Mouse (Mus musculus) ES-E14 (cell line): ENCODE results near the gene Olfr38. TPM values are rescaled to one million over a fixed set of nuclear protein-coding genes. Genes with fewer than 3 reads are reported as not detected.

Source experiments
- DNase-seq: peaks from one replicate; pipeline ENCODE4 v3.0.0-alpha.2; 2013; ENCODE audit warnings: low read depth, low spot score
- H3K27ac ChIP-seq: 2 replicates; pipeline ENCODE4 v1.5.1; 2012; ENCODE audit warnings: low read depth, mild to moderate bottlenecking, low read length, moderate library complexity, mixed read lengths; ENCODE audit not compliant: poor library complexity, insufficient read depth, severe bottlenecking
- H3K36me3 ChIP-seq: 2 replicates; pipeline ENCODE4 v1.6.1; 2012; ENCODE audit warnings: mild to moderate bottlenecking, low read length, moderate library complexity, mixed read lengths; ENCODE audit not compliant: control insufficient read depth, poor library complexity, insufficient read depth, severe bottlenecking
- H3K4me1 ChIP-seq, 2 experiments: fragments of 150-350 bp in 1 of 2; sonication (generic) in 1 of 2; 2 replicates each; pipeline ENCODE4 v1.6.1; 2012; ENCODE audit warnings: low read length in 2 of 2, mild to moderate bottlenecking in 1 of 2, mixed read lengths in 1 of 2; ENCODE audit not compliant: control insufficient read depth in 2 of 2, insufficient read depth in 2 of 2, poor library complexity in 1 of 2
- H3K4me3 ChIP-seq, 2 experiments: fragments of 150-350 bp in 1 of 2; sonication (generic) in 1 of 2; 2 replicates each; pipeline ENCODE4 v1.5.1; 2012; ENCODE audit warnings: low read length in 2 of 2, low read depth in 1 of 2, mild to moderate bottlenecking in 1 of 2, mixed read lengths in 1 of 2; ENCODE audit not compliant: insufficient read depth in 1 of 2, poor library complexity in 1 of 2, severe bottlenecking in 1 of 2
- H3K9ac ChIP-seq: 2 replicates; pipeline ENCODE4 v1.6.1; 2012; ENCODE audit warnings: low read depth, mild to moderate bottlenecking, low read length, mixed read lengths; ENCODE audit not compliant: poor library complexity, insufficient read depth, severe bottlenecking
- H3K9me3 ChIP-seq: fragments of 150-350 bp; sonication (generic); 2 replicates; pipeline ENCODE4 v1.6.1; 2012; ENCODE audit warnings: low read depth, mild to moderate bottlenecking, low read length; ENCODE audit not compliant: control insufficient read depth, insufficient read depth
- CHD2 ChIP-seq: IDR thresholded peaks from 2 replicates; pipeline ENCODE4 v1.6.1; 2014; ENCODE audit warnings: mild to moderate bottlenecking, low read depth, low read length, inconsistent platforms
- HCFC1 ChIP-seq: IDR thresholded peaks from 2 replicates; pipeline ENCODE4 v1.6.1; 2012; ENCODE audit warnings: low read length, inconsistent platforms, borderline replicate concordance; ENCODE audit not compliant: insufficient read depth
- MAFK ChIP-seq: IDR thresholded peaks from 2 replicates; pipeline ENCODE4 v1.6.1; 2014; ENCODE audit warnings: mild to moderate bottlenecking, low read depth, low read length, inconsistent platforms; ENCODE audit not compliant: insufficient read depth
- ZC3H11A ChIP-seq: IDR thresholded peaks from 2 replicates; pipeline ENCODE4 v1.6.1; 2012; ENCODE audit warnings: low read depth, mild to moderate bottlenecking, inconsistent platforms, low read length, borderline replicate concordance
- ZNF384 ChIP-seq: IDR thresholded peaks from 2 replicates; pipeline ENCODE4 v1.6.1; 2012; ENCODE audit warnings: low read depth, low read length, inconsistent platforms
- in situ Hi-C, 2 experiments: fragments of 600-800 bp; cut with MboI; formaldehyde crosslinking; loops; one replicate each; pipeline ENCODE4 v1.15.1; 2025; ENCODE audit warnings: low sequenced_read_pairs in 2 of 2, inconsistent platforms in 1 of 2; ENCODE audit not compliant: unreplicated experiment in 2 of 2
- total RNA-seq: library from RNA; depleted of rRNA; stranded (reverse); fragments of 300-350 nt; gene quantifications from 2 replicates; pipeline ENCODE4 v1.2.3, GENCODE M21; 2012; rRNA removed

Olfr38 gene
- total RNA-seq, result not detected in 2 replicates

- in situ Hi-C loops, result no loop called here
- Histone ChIP-seq H3K4me1 (no peaks in the 10 kb centered on the region), H3K4me3 (no peak within 1 kb of the TSS), H3K36me3 (no peaks in the 10 kb centered on the region), H3K9ac (no peak within 1 kb of the TSS), H3K9me3 (no peaks in the 10 kb centered on the region), H3K27ac (no peak within 1 kb of the TSS)
- TF ChIP-seq ZC3H11A, result no peak
- no peak for TF ChIP-seq CHD2
- no peak for TF ChIP-seq MAFK
- no peak for TF ChIP-seq HCFC1
- DNase-seq, result no peak
Measured at GRCm38 (mm10) chr6:42756104-42756503, at the start of gene Olfr38. Gene Olfr38, plus strand, starts transcription at chr6:42756404.

- DNase-seq, result peak; percentile 43
- no peak within 1 kb of the TSS for H3K27ac ChIP-seq
- no peaks in the 10 kb centered on the region for H3K9me3 ChIP-seq
- peak within 1 kb of the TSS; percentile 21 for H3K9ac ChIP-seq
- peak within 1 kb of the TSS; percentile 67 to 70 for H3K4me3 ChIP-seq
- no peaks in the 10 kb centered on the region for H3K4me1 ChIP-seq
- TF ChIP-seq ZC3H11A (no peak), MAFK (no peak)
- no peaks in the 10 kb centered on the region for H3K36me3 ChIP-seq
- in situ Hi-C loops, result no loop called here
Measured at GRCm38 (mm10) chr6:42709291-42710211, 46.7 kb upstream of the Olfr38 start, which contains the start of gene Tcaf1. Gene Tcaf1, minus strand, starts transcription at chr6:42710088.

GRCm38 (mm10) chr6:42714668-42715067 is 41.5 kb upstream of the Olfr38 start:
- Histone ChIP-seq H3K36me3 (no peaks in the 10 kb centered on the region), H3K9me3 (no peaks in the 10 kb centered on the region), H3K4me1 (no peaks in the 10 kb centered on the region; a peak in 1 of 4 replicates), H3K9ac (no peak overlapping the region), H3K27ac (no peak overlapping the region), H3K4me3 (no peak overlapping the region)
- no peak for TF ChIP-seq ZC3H11A
- no peak for TF ChIP-seq ZNF384
- no peak for TF ChIP-seq HCFC1
- no peak for TF ChIP-seq MAFK
- TF ChIP-seq CHD2, result no peak
- in situ Hi-C loops, result no loop called here
- DNase-seq, result no peak

- TF ChIP-seq HCFC1 (no peak), MAFK (no peak), CHD2 (no peak), ZNF384 (no peak), ZC3H11A (no peak)
- no peaks in the 10 kb centered on the region for H3K36me3 ChIP-seq
- no peak overlapping the region for H3K27ac ChIP-seq
- no peak overlapping the region for H3K9ac ChIP-seq
- H3K4me1 ChIP-seq, result no peaks in the 10 kb centered on the region; a peak in 1 of 4 replicates
- in situ Hi-C loops, result no loop called here
- DNase-seq, result no peak
- no peaks in the 10 kb centered on the region for H3K9me3 ChIP-seq
- H3K4me3 ChIP-seq, result no peak overlapping the region
Measured at GRCm38 (mm10) chr6:42717973-42718372, 38.2 kb upstream of the Olfr38 start.
